Mouse (Mus musculus) kidney, postnatal 0 days (tissue): Measurements from ENCODE around the gene Ppp1r14b. TPM values are rescaled to one million over a fixed set of nuclear protein-coding genes. Genes with fewer than 3 reads are reported as not detected.

Experiments
- ATAC-seq: fragments of 200-750 bp; cut with Nextera tagmentation; replicated peaks from 2 replicates; pipeline ENCODE4 v1.8.0; 2017; ENCODE audit warnings: low read depth, moderate number of reproducible peaks, moderate TSS enrichment, moderate library complexity; ENCODE audit not compliant: low FRiP score
- DNase-seq: peaks from one replicate; pipeline ENCODE4 v3.0.0-alpha.2; 2016; ENCODE audit warnings: low spot score
- H3K27ac ChIP-seq: fragments of 300-500 bp; sonication (generic); 2 replicates; pipeline ENCODE4 v1.5.1; 2014; ENCODE audit warnings: mild to moderate bottlenecking
- H3K27me3 ChIP-seq: fragments of 300-500 bp; sonication (generic); 2 replicates; pipeline ENCODE4 v1.6.1; 2014; ENCODE audit warnings: low read length, mixed read lengths; ENCODE audit not compliant: insufficient read depth
- H3K36me3 ChIP-seq: fragments of 300-500 bp; sonication (generic); 2 replicates; pipeline ENCODE4 v1.6.1; 2014; ENCODE audit warnings: low read length, mixed read lengths; ENCODE audit not compliant: insufficient read depth
- H3K4me1 ChIP-seq: fragments of 300-500 bp; sonication (generic); replicated peaks from 2 replicates; pipeline ENCODE4 v1.6.1; 2014; ENCODE audit warnings: antibody characterized with exemption, low read length, mixed read lengths; ENCODE audit not compliant: insufficient read depth
- H3K4me2 ChIP-seq: fragments of 300-500 bp; sonication (generic); 2 replicates; pipeline ENCODE4 v1.6.1; 2014; ENCODE audit warnings: mild to moderate bottlenecking, low read length, moderate library complexity, mixed read lengths
- H3K4me3 ChIP-seq: fragments of 300-500 bp; sonication (generic); replicated peaks from 2 replicates; pipeline ENCODE4 v1.5.1; 2014; ENCODE audit warnings: low read depth, low read length
- H3K9ac ChIP-seq: fragments of 300-500 bp; sonication (generic); 2 replicates; pipeline ENCODE4 v1.6.1; 2014; ENCODE audit warnings: low read depth, low read length
- H3K9me3 ChIP-seq: fragments of 300-500 bp; sonication (generic); replicated peaks from 2 replicates; pipeline ENCODE4 v1.6.1; 2016; ENCODE audit warnings: low read length, inconsistent platforms, mixed read lengths
- CTCF ChIP-seq: IDR thresholded peaks from 2 replicates; pipeline ENCODE4 v1.5.1; 2016; ENCODE audit warnings: antibody characterized with exemption, low read depth, mild to moderate bottlenecking, moderate library complexity
- WGBS: fragments of 180-500 bp; shearing (Covaris S2); extraction: QIAGEN DNeasy Blood & Tissue Kit; methylation state at CpG from one replicate; pipeline ENCODE4 v1.1.7; 2014; 5-methylcytosine and 5-hydroxymethylcytosine counted together
- polyA plus RNA-seq: library from polyadenylated mRNA; unstranded; fragments of >200 nt; fragmentation: Nextera tagmentation; extraction: Ambion mirVana; gene quantifications from 2 replicates; pipeline ENCODE4 v1.2.1, GENCODE M21; 2015

Gene Ppp1r14b
- polyA plus RNA-seq, 1 experiment from 2014 or later: 174 TPM

GRCm38 (mm10) chr19:6992011-6992858 lies 17.5 kb downstream of the Ppp1r14b start, which contains the start of gene Dnajc4:
Gene Dnajc4 (minus strand): TSS chr19:6992572.
- no peaks in the 10 kb centered on the region for H3K36me3 ChIP-seq
- H3K9me3 ChIP-seq: no peaks in the 10 kb centered on the region
- DNase-seq (peak; percentile 99), ATAC-seq (peak; percentile 93)
- peak within 1 kb of the TSS; percentile 73 for H3K27ac ChIP-seq
- TF ChIP-seq CTCF: peak; percentile 38
- 1% methylated on average over 37 of the region's 37 CpGs for WGBS
- H3K4me1 ChIP-seq: peaks cover 30% of the 10 kb centered on the region
- H3K4me2 ChIP-seq: peak within 1 kb of the TSS; percentile 97
- peak within 1 kb of the TSS; percentile 68 for H3K9ac ChIP-seq
- peak within 1 kb of the TSS; percentile 53 for H3K4me3 ChIP-seq
- H3K27me3 ChIP-seq: no peaks in the 10 kb centered on the region

GRCm38 (mm10) chr19:6993011-6993770 lies 18.4 kb downstream of the Ppp1r14b start:
- 61% methylated on average over 14 of the region's 14 CpGs for WGBS
- no peak for ATAC-seq

DNA sequence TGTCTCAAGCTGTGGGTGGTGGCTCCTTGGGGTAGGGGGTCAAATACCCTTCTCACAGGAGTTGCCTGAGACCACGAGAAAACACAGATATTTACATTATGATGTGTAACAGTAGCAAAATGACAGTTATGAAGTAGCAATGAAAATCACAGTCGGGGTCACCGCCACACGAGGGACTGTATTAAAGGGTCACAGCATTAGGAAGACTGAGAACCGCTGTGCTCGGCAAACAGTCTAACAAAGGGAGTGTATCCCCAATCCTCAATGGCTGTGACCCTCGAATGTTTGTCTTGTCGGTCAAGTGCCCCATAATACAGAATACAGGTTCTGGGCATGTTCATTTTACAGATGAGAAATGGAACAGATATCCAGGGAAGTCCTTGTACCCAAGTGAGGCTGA lies 19.2 kb downstream of the Ppp1r14b start:
- Histone ChIP-seq H3K27ac (no peak overlapping the region), H3K27me3 (no peaks in the 10 kb centered on the region), H3K36me3 (0 out of 2 replicates have a peak, but pooled peaks cover 3% of the 10 kb centered on the region), H3K4me2 (no peak overlapping the region), H3K4me3 (no peak overlapping the region), H3K4me1 (peaks cover 31% of the 10 kb centered on the region), H3K9me3 (no peaks in the 10 kb centered on the region), H3K9ac (no peak overlapping the region)
- WGBS: 82% methylated on average over 8 of the region's 8 CpGs
- no peak for ATAC-seq
- DNase-seq: no peak
- no peak for TF ChIP-seq CTCF

More at GRCm38 (mm10) chr19:6993011-6993770, 18.4 kb downstream of the Ppp1r14b start:
- H3K27ac ChIP-seq: peak overlapping the region; percentile 73
- H3K27me3 ChIP-seq: no peaks in the 10 kb centered on the region
- H3K36me3 ChIP-seq: no peaks in the 10 kb centered on the region
- peak overlapping the region; percentile 68 for H3K9ac ChIP-seq
- no peak for TF ChIP-seq CTCF
- H3K9me3 ChIP-seq: no peaks in the 10 kb centered on the region
- H3K4me3 ChIP-seq: peak overlapping the region; percentile 53
- H3K4me2 ChIP-seq: peak overlapping the region; percentile 97
- H3K4me1 ChIP-seq: peaks cover 31% of the 10 kb centered on the region
- no peak for DNase-seq

DNA sequence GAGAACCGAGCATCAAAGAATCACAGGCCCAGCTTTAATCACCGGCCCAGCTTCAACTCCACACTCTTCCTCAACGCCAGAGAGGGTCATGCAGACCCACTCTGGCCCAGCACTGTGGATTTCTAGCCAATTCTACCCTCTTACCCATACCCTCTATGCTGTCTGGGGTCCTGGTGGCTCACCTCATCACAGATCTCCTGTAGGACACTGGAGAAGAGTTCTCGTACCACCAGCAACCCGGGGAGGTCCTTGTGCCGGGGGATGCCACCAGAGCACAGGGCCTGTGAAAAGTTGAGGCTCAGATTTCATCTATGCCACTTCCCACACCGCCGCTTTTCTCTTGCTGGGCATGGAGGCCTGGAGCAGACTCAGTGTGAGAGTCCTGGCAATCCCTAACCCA lies 19.7 kb downstream of the Ppp1r14b start:
- Histone ChIP-seq H3K27me3 (no peaks in the 10 kb centered on the region), H3K9me3 (no peaks in the 10 kb centered on the region), H3K27ac (no peak overlapping the region), H3K4me2 (peak overlapping the region; percentile 90), H3K9ac (no peak overlapping the region), H3K4me3 (0 out of 2 replicates have a peak overlapping the region, but pooled peaks have one; percentile 3), H3K36me3 (peaks cover 7% of the 10 kb centered on the region; the same call in 1 of the 2 replicates), H3K4me1 (peaks cover 31% of the 10 kb centered on the region)
- DNase-seq: no peak
- TF ChIP-seq CTCF: no peak
- no peak for ATAC-seq
- WGBS: 64% methylated on average over 8 of the region's 8 CpGs

DNA sequence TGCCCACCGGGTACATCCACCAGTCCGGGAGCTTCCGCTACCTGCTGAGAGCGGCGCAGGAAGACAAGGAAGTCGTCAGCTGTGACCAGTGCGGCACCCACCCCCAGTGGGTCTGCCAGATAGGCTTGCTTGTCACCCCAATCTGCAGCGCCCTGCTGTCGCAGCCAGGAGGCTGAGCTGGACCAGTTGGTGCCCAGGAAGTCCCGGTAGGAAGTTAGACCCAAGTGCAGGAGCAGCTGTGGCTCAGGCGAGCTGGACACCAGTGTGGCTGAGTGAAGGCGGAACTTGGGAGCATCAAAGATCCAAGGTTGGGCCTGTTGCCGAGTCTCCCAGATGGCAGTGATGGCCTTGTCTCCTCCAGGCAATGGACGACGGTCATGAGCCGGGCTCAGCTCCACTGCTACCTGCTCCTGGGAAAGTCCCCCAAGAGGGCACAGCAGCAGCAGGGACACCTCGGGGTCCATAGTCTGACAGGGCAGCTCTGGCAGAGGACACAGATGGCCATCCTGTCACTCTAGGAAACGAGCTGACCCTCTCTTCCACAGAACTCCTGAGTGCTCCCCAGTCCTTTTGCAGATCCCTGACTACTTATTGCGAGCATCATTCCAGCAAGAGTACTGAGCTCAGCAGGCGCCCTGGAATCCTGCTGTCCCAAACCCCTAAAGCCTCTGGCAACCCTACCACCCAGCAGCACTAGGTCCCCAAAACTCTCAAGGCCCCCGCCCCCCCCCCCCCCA lies 20.7 kb downstream of the Ppp1r14b start:
- Histone ChIP-seq H3K27ac (peak overlapping the region; percentile 50), H3K9ac (peak overlapping the region; percentile 70), H3K27me3 (no peaks in the 10 kb centered on the region), H3K4me2 (peak overlapping the region; percentile 90), H3K9me3 (no peaks in the 10 kb centered on the region), H3K36me3 (peaks cover 11% of the 10 kb centered on the region; the same call in 1 of the 2 replicates), H3K4me1 (peaks cover 31% of the 10 kb centered on the region), H3K4me3 (peak overlapping the region; percentile 56)
- TF ChIP-seq CTCF: peak; percentile 17; the same call in 1 of the 2 replicates
- ATAC-seq: no peak
- DNase-seq: no peak
- WGBS: 43% methylated on average over 21 of the region's 21 CpGs

GRCm38 (mm10) chr19:6996006-6996405 lies 21.2 kb downstream of the Ppp1r14b start, which contains the start of the genes Nudt22 and Trpt1:
Gene Nudt22 (minus strand): TSS chr19:6996117.
Gene Trpt1 (plus strand): TSS chr19:6996131.
- Histone ChIP-seq H3K4me1 (peaks cover 31% of the 10 kb centered on the region), H3K4me3 (peak within 1 kb of the TSS; percentile 56), H3K36me3 (peaks cover 11% of the 10 kb centered on the region; the same call in 1 of the 2 replicates), H3K27me3 (no peaks in the 10 kb centered on the region), H3K4me2 (peak within 1 kb of the TSS; percentile 90), H3K9ac (peak within 1 kb of the TSS; percentile 70), H3K27ac (peak within 1 kb of the TSS; percentile 84), H3K9me3 (no peaks in the 10 kb centered on the region)
- DNase-seq (peak; percentile 96), ATAC-seq (peak; percentile 71)
- TF ChIP-seq CTCF: no peak
- under 1% methylated on average over 24 of the region's 24 CpGs for WGBS
